Mouse (Mus musculus) olfactory bulb, adult 2 months (tissue): ENCODE results near the gene Notch4.

Source experiments
- CTCF ChIP-seq: fragments of 200-500 bp; IDR thresholded peaks from 2 replicates; pipeline ENCODE4 v1.5.1; 2012; ENCODE audit warnings: low read depth, mild to moderate bottlenecking, low read length, moderate library complexity; ENCODE audit not compliant: insufficient read depth
- POLR2A ChIP-seq: fragments of 200-500 bp; IDR thresholded peaks from 2 replicates; pipeline ENCODE4 v1.6.1; 2012; ENCODE audit warnings: mild to moderate bottlenecking, low read depth, low read length, moderate library complexity; ENCODE audit not compliant: insufficient read depth

GRCm38 (mm10) chr17:34561200-34561599 is 2.9 kb upstream of the Notch4 start:
- no peak for TF ChIP-seq CTCF
- TF ChIP-seq POLR2A: no peak
